Mouse (Mus musculus): ENCODE data around the gene Slc17a7.
A peak's percentile ranks its signal among the peaks of the same experiment; 100 is the strongest.

The Slc17a7 gene

GRCm38 (mm10) chr7:45179469-45179868, 15.7 kb downstream of the Slc17a7 start, which contains the start of gene Gfy:
Gene Gfy (minus strand): TSS chr7:45179569.
- no peak for DNase-seq

DNA sequence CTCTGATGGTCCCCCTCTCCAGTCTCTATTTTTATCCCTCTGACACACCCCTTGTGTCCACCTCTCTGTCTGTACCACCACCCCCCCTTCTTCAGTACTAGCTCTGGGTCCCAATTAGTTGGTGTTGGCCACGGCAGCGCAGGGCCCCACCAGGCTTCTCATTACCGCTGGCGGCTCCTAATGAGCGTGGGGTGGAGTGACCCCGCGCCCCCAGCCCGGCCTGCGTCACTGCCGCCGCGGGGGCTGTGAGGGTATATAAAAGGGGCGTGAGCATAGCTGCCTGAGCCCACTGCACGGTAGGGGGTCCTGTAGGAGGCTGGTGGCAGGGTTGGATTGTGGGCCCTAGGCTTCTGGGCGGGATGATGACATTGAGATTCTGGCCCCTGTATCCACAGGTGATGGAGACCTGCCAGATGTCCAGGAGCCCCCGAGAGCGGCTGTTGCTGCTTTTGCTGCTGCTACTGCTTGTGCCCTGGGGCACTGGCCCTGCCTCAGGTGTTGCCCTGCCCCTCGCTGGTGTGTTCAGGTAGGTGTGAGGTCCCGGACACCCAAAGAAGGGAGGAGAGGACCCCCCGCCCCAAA, 17.2 kb downstream of the Slc17a7 start, which contains the start of gene Pth2:
TSS of gene Pth2 (plus strand) at position 100 of the 582 bp plus-strand sequence.
- no peak for DNase-seq

- DNase-seq, result no peak
Measured at GRCm38 (mm10) chr7:45181540-45181939, 17.8 kb downstream of the Slc17a7 start.

- peak; percentile 94 for DNase-seq
Measured at GRCm38 (mm10) chr7:45182199-45182601, 18.5 kb downstream of the Slc17a7 start.

DNA sequence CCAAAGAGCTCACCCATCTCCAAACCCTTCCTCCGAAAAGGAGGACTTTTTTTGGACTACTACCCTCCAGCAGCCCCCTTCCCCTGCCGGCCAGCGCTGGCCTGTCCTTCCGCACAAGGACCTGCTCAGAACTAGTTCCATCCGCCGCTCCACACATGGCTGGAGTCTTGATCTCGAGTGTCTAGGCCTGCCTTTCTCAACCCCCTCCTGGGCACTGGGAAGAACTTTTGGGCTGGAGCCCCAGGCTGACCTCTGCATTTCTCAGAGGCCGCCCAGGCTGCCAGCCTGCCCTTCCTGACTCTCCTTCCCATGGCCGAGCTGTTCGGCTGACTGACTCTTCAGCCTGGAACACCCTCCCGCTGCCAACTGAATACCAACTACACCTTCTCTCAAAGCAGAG, 18.9 kb downstream of the Slc17a7 start:
- no peak for DNase-seq

DNA sequence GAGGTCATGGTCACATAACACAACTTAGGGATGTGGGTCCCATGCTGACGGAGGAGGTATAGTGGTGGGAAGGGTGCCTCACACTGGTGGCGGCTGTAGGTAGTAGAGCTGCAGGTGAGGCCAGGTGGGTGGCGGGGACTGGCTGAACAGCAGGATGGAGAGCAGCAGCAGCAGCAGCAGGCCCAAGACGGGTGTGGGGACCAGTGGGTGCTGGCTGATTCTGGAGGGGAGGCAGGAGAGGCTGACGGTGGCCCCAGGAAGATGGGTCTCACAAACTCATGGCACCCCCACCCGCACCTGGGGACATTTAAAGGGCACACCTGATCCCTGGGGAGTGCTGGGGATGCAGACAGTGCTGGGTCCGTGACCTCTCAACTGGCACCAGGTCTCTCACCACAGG, 19.9 kb downstream of the Slc17a7 start:
- DNase-seq, result no peak

GRCm38 (mm10) chr7:45185921-45186320, 22.2 kb downstream of the Slc17a7 start:
- no peak for DNase-seq

- no peak for DNase-seq
Measured at GRCm38 (mm10) chr7:45189600-45189999, 25.9 kb downstream of the Slc17a7 start.

GRCm38 (mm10) chr7:45190186-45190585, 26.4 kb downstream of the Slc17a7 start:
- no peak for DNase-seq

- DNase-seq, result no peak
Measured at GRCm38 (mm10) chr7:45191161-45191560, 27.4 kb downstream of the Slc17a7 start.

- no peak for DNase-seq
Measured at GRCm38 (mm10) chr7:45191803-45192363, 28.1 kb downstream of the Slc17a7 start.

- no peak for DNase-seq
Measured at GRCm38 (mm10) chr7:45192585-45193310, 29.0 kb downstream of the Slc17a7 start.

DNA sequence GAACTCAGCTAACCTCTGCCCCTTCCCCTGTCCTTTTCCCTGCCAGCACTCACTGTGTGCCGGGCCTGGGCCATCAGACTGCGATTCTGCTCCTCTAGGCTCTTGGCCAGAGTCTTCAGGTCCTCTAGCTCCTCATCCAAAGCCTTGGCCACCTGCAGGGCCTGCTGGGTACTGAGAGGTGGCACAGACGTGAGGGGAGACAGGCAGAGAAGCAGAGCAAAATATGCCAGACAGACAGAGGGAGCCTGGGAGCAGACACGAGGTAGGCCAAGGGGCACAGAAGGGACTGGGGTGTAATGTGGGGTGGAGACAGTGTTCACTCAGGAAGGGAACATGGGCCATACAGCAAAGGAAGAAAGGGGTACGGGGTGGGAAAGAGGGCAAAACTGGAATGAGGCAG, 29.7 kb downstream of the Slc17a7 start:
- DNase-seq, result no peak

DNA sequence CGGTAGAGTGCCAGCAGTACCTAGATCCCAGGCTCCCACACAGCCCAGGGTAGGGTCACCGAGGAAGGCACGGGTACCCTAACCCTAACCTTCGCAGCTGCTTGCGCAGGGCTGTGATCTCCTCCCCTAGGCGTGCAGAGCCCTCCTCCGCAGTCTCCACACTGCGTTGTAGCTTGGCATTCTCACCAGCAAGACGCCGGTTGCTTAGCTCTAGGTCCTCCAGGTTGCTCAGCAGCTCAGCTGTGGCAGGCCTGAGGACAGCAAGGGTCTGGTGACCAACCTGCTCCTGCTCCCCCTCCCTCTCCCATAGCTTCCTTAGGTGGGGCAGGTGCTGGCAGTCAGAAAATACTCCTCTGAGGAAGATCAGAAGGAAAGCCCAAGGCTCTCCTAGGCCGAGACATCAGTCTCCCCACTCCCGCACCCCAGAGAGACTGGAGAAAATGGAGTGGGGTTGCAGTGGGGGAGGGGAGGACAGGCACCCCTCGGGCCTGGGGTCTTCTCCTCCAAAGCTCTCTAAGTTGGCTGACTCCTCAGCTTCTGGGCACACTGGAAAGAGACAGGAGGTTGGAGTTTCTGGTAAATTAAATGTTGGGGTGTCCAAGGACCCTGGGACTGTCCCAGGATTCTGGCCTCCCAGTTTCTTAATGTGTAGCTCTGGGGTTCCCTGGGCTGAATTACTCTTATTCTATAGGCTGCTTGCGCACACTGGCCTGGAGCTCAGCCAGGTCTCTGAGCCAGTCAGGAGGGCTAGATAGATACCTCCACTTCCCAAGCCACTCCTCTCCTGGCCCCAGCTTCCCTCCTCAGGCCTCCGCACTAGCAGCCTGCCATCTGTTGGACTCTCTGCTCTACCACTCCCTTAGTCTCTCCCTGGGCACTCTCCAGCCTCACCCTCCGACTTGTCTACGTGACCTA, 30.4 kb downstream of the Slc17a7 start:
- DNase-seq, result no peak

GRCm38 (mm10) chr7:45195341-45196175, 31.8 kb downstream of the Slc17a7 start:
- no peak for DNase-seq

- DNase-seq, result no peak
Measured at GRCm38 (mm10) chr7:45196176-45196535, 32.4 kb downstream of the Slc17a7 start.

DNA sequence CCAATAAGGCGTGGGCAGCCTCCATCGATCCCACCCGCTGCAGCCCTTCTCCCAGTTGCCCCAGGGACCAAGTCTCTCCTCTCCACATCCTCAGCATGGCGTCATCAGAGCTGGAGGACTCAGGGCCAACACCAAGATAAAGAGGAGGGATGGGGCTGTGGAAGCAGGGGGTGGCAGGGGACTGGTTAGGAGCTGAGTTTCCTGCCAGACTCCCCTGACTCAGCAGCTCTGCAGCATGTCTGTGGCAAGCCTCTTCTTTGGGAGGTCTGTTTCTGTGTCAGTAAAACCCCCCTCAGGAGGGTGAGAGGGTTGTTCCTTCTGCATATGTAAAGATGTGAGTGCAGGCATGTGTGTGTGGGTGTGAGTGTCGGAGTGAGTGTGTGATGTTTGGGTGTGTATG, 33.2 kb downstream of the Slc17a7 start:
- no peak for DNase-seq

DNA sequence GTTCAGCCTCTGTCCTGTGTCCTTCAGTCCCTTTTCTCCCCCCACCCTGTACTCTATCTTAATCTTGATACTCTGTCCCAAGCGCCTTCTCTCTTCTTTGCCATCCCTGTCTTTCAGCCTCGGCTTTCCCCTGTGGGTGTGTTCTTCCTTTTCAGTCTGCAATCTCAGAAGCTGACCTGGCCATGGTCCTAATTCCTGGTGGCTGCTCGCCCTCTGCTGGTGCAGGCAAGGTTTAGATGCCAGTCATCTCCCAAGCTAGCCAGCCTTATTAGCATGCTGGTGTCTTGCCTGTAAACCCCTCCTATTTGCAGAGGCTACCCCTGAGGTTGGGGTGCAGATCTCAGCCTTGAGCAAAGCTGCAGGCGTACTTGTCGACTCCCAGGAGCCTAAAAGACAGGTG, 34.7 kb downstream of the Slc17a7 start:
- DNase-seq, result peak; percentile 86

DNA sequence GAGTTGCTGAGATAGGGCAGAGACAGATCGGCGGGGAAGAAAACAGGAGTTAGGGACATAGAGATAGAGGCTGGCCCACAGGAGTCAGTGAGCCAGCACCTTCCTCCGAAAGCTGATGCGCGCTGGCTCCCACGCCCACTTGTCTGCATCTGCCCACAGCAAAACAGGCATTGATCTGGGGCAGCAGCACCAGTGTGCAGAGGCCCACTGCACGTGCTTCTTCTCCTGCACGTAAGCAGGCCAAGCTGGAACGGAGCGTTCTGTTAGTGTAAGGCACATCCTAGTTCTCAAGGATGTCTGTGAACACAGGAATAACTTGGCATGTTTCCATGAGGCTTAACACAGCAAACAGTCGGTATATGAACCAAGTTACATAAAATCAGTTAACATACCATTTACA, 35.2 kb downstream of the Slc17a7 start:
- DNase-seq, result no peak

GRCm38 (mm10) chr7:45202654-45203053, 38.9 kb downstream of the Slc17a7 start:
- no peak for DNase-seq

DNA sequence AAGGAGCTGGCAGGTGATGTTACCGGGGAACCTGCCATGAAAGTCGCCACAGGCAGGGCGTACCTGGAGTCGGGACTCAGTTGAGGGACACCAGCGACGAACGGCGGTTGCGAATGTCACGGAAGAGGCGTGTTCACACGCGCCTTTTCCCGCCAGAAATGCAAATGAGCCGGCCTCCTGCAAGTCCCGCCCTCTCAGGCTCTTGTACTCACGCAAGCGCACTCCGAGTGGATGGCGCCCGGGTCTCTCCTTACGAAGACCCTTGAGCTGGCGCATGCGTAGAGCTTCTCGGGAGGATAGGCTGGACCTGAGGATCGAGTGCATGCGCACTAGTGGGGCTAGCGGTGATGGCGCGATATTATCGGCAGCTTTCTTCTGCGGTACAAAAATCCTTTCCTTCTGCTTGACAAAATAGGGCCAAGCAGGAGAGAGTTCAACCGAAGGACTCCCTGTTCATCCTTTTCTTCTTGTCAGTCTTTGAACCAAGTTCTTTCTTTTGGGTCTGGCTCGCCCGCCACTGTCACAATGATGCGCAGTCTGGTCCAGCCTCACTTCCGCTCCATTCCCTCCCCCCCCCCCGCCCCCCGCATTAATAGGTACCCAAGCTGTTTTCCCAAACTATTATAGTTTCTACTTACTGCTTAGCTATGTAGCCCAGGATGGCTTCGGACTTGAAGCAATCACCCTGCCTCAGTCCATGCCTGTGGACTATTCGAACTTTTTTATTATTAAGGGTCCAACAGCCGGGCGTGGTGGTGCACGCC, 40.8 kb downstream of the Slc17a7 start, which contains the start of gene Ccdc155:
TSS of gene Ccdc155 (minus strand) at position 513 of the 764 bp plus-strand sequence.
- DNase-seq, result peak; percentile 95
